Mouse (Mus musculus) gastrocnemius, adult 2 months (tissue): Measurements from ENCODE around the gene Rlbp1. TPM values are rescaled to one million over a fixed set of nuclear protein-coding genes. Genes with fewer than 3 reads are reported as not detected.

Experiments
- DNase-seq: peaks from one replicate; pipeline ENCODE4 v3.0.0; 2022
- H3K27ac ChIP-seq: fragments of 200-600 bp; 2 replicates; pipeline ENCODE4 v1.8.1; 2022; ENCODE audit warnings: mild to moderate bottlenecking
- H3K4me3 ChIP-seq: fragments of 200-600 bp; 2 replicates; pipeline ENCODE4 v1.8.1; 2022; ENCODE audit warnings: mild to moderate bottlenecking, moderate library complexity
- CTCF ChIP-seq: fragments of 200-600 bp; IDR thresholded peaks from 2 replicates; pipeline ENCODE4 v1.8.1; 2022; ENCODE audit warnings: antibody characterized with exemption, mild to moderate bottlenecking, moderate library complexity
- intact Hi-C: fragments of 180-260 bp; cut with DNase I; formaldehyde crosslinking; loops from one replicate; pipeline ENCODE4 v1.15.1; 2025
- long read RNA-seq, 2 experiments: library from polyadenylated mRNA; stranded (forward); transcript quantifications; one replicate each; pipeline ENCODE4 v2.0.0; 2021
- total RNA-seq, 2 experiments: library from RNA; stranded (reverse); gene quantifications; 2 replicates each; pipeline ENCODE4 v1.2.3; 2021

Gene Rlbp1
- total RNA-seq = not detected
- long read RNA-seq, experiment 1 = 0 reads
- long read RNA-seq, experiment 2 = 0 reads

DNA sequence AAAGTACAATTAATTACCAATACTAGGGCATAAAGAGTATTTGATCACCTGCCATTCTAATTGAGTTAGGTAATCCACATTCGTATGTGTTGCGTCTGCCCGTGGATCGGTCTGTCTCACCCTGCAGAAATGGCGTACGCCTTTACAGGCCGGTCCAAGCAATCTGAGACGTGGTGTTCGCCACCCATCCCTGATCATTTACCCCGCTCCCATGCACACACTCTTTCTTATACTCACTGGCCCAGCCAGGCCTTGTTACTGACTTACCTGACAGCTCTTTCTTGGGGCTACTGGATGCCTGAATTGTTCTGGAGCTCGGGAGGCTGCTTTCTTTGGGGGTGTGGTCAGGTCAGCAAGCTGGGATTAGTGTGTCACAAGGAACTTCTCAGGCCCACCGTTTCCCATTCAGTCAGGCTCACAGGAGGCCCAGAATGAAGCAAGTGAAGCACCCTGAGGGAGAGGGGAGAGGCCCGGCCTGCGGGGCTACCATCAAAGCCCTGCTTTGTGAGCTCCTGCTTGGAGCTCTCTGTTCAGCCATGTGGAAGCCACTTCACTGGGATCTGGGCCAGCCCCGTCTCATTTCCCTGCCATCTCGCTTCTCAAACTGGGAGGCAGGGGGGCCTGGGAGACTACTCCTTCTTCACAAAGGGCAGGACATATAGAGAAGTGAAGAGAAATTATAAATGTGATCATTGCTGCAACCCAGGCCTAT, at the start of gene Rlbp1:
Gene Rlbp1, minus strand, starts transcription at position 627 of the 712 bp plus-strand sequence.
- DNase-seq = no peak
- no peak within 1 kb of the TSS for H3K4me3 ChIP-seq
- H3K27ac ChIP-seq = no peak within 1 kb of the TSS
- intact Hi-C loops = no loop called here
- TF ChIP-seq CTCF = no peak

DNA sequence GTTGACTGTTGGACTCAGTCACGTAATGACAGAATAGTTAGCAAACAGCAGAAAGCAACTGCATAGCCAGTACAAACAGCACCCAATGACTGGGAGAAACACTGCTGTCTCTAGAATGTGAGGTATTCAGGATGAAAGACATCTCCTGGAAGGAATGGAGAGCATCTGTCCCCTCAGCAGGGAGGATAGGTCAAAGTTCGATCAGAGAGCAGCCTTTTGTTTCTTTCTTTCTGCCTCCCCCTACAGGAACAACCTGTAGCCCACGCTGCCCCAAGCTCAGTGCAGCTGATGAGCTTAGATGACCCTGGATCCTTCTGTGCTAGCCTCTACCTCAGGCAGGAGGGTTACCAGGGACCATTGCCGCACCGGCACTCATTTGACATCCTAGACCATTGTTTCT, 41.4 kb upstream of the Rlbp1 start:
- H3K4me3 ChIP-seq = no peak overlapping the region
- DNase-seq = no peak
- no peak for TF ChIP-seq CTCF
- intact Hi-C loops = no loop called here
- no peak overlapping the region for H3K27ac ChIP-seq

- no peak for TF ChIP-seq CTCF
- DNase-seq = no peak
Observed at GRCm38 (mm10) chr7:79425804-79426203, 39.0 kb upstream of the Rlbp1 start.

GRCm38 (mm10) chr7:79422876-79423275, 36.0 kb upstream of the Rlbp1 start:
- H3K4me3 ChIP-seq = no peak overlapping the region
- no peak overlapping the region for H3K27ac ChIP-seq
- intact Hi-C loops = no loop called here
- TF ChIP-seq CTCF = no peak
- DNase-seq = no peak

More at GRCm38 (mm10) chr7:79425804-79426203, 39.0 kb upstream of the Rlbp1 start:
- intact Hi-C loops = no loop called here
- no peak overlapping the region for H3K4me3 ChIP-seq
- H3K27ac ChIP-seq = no peak overlapping the region

DNA sequence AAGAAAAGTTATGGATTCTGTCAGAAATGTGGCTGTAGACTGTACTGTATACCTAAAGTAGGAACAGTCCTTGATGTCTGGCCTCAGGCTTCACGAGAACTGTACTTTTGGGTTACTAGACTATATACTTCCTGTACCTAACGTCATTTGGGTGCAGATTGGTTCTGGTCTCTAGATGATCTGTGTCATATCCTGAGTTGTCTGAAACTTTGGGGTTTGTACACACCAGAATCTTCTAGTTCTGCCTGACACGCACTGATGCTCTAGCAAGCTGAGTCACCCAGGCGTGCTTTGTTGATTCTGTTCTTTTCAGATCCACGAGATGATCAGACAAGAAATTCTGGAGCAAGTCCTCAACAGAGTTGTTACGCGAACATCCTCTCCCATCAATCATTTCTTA, 33.1 kb upstream of the Rlbp1 start:
- intact Hi-C loops = no loop called here
- Histone ChIP-seq H3K4me3 (no peak overlapping the region), H3K27ac (no peak overlapping the region)
- no peak for DNase-seq
- no peak for TF ChIP-seq CTCF

DNA sequence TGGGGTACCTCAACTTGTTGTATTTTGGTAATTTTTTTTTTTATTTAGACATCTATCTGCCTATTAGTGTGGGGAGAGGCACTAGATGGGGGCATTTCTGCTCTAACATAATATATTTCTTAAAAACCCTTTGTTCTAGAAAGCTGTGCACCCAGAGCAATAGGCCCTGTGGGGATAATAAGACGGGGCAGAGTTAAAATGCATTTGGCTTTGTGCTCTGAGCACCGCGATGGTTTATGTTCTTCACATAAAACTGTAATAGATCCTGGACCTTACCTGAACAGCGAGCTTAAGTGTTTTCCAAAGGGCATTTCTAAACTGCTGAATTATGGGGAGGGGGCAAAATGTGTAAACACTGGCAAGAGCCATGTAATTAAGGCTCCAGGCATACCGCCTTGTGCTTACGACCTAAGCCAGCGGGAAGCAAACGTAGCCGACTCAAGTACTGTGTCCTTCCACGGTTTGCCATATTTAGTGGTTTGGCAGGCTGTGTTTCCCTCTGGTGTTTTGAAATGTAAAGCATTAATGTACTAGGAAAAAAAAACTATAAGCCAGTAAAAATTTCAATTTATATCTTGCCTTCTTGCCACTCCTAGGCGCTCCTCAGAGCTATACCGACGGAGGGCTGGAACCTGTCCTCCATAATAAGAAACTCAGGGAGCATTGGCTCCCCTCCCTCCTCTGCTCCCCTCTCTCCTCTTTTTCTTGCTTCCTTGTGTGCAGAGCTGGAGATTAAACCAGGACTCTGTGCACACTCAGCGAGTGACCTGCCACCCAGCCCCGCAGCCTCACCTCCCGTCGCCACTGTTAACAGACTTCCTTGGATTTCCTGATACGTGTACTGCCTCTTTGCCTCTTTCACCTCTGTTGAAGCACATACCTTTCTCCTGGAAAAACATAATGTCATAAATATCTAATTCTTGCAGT, 27.9 kb upstream of the Rlbp1 start:
- DNase-seq = no peak
- no peak for TF ChIP-seq CTCF
- intact Hi-C loops = no loop called here
- Histone ChIP-seq H3K27ac (no peak overlapping the region), H3K4me3 (no peak overlapping the region)

GRCm38 (mm10) chr7:79400296-79400695, 13.4 kb upstream of the Rlbp1 start:
- intact Hi-C loops = no loop called here
- no peak for DNase-seq
- no peak for TF ChIP-seq CTCF
- Histone ChIP-seq H3K27ac (no peak overlapping the region), H3K4me3 (no peak overlapping the region)

GRCm38 (mm10) chr7:79398971-79399370, 12.1 kb upstream of the Rlbp1 start:
- TF ChIP-seq CTCF = no peak
- intact Hi-C loops = no loop called here
- DNase-seq = no peak
- Histone ChIP-seq H3K4me3 (no peak overlapping the region), H3K27ac (no peak overlapping the region)

DNA sequence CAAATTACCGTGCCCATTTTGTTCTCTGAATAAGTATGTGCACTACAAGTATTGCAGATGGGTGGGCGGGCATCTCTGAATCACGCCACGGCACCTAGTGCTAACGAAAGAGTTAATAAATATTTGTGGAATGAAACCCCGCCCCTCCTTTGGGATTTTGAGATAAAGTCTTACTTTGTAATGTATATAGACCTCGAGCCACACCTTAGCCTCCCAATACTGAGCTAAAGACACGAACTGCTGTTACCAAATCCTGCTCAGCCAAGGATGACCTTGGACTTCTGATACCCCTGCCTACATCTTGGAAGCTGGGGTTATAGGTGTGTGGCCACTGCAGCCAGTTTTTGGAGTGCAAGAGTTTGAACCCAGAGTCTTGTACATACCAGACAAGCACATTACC, 11.6 kb upstream of the Rlbp1 start:
- Histone ChIP-seq H3K27ac (no peak overlapping the region), H3K4me3 (no peak overlapping the region)
- no peak for TF ChIP-seq CTCF
- no peak for DNase-seq
- intact Hi-C loops = no loop called here

GRCm38 (mm10) chr7:79397446-79397963, 10.7 kb upstream of the Rlbp1 start:
- Histone ChIP-seq H3K27ac (no peak overlapping the region), H3K4me3 (no peak overlapping the region)
- TF ChIP-seq CTCF = no peak
- DNase-seq = no peak
- intact Hi-C loops = no loop called here

- intact Hi-C loops = no loop called here
- H3K4me3 ChIP-seq = no peak overlapping the region
- H3K27ac ChIP-seq = no peak overlapping the region
- DNase-seq = no peak
- no peak for TF ChIP-seq CTCF
Observed at GRCm38 (mm10) chr7:79395186-79395585, 8.3 kb upstream of the Rlbp1 start.

GRCm38 (mm10) chr7:79394666-79395065, 7.8 kb upstream of the Rlbp1 start:
- intact Hi-C loops = loop anchor here (5.0 kb wide), 1 partner anchor 612 kb away; the partner anchor contains the start of genes Mrpl46 and Mrps11
- Histone ChIP-seq H3K27ac (no peak overlapping the region), H3K4me3 (no peak overlapping the region)
- DNase-seq = no peak
- TF ChIP-seq CTCF = no peak

DNA sequence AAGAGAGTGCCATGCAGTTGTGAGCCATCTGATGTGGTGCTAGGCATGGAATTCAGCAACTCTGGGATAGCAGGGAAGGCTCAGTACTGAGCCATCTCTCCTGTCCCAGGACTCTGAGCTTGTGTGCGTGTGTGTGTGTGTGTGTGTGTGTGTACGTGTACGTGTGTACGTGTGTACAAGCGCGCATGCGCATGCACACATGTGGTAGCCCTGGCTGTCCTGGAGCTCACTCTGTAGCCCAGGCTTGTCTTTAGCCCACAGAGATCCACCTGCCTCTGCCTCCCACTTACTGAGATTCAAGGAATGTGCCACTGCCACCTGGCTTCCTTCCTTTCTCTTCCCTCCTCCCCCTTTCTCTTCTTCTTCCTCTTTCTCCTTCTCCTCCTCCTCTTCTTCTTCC, 7.1 kb upstream of the Rlbp1 start:
- no peak for TF ChIP-seq CTCF
- Histone ChIP-seq H3K4me3 (no peak overlapping the region), H3K27ac (no peak overlapping the region)
- DNase-seq = no peak
- intact Hi-C loops = loop anchor here (5.0 kb wide), 1 partner anchor 612 kb away; the partner anchor contains the start of genes Mrpl46 and Mrps11
